Mouse (Mus musculus) midbrain, embryonic 15.5 days (tissue): ENCODE data around the gene Tmem260. TPM values are rescaled to one million over a fixed set of nuclear protein-coding genes. Genes with fewer than 3 reads are reported as not detected.

Source experiments
- polyA plus RNA-seq: library from polyadenylated mRNA; unstranded; fragments of >200 nt; fragmentation: Nextera tagmentation; extraction: Ambion mirVana; gene quantifications from 2 replicates; pipeline ENCODE4 v1.2.1, GENCODE M21; 2015

The Tmem260 gene
- polyA plus RNA-seq, 1 experiment from 2014 or later: 20.1 TPM

Other genes with a start within 250 kb of the Tmem260 start
- 83.5 and 83.6 TPM in 2 replicates for gene Otx2, start 227.7 kb downstream of the Tmem260 start, polyA plus RNA-seq